Mouse (Mus musculus) heart, adult 2 months (tissue): Measurements from ENCODE around the gene Rimbp3.

Source experiments
- CTCF ChIP-seq: fragments of 200-600 bp; IDR thresholded peaks from 2 replicates; pipeline ENCODE4 v1.8.1; 2022; ENCODE audit warnings: antibody characterized with exemption, mild to moderate bottlenecking, moderate library complexity
- EP300 ChIP-seq: fragments of 200-500 bp; IDR thresholded peaks from 2 replicates; pipeline ENCODE4 v1.6.1; 2011; ENCODE audit warnings: low read depth, low read length, control low read depth; ENCODE audit not compliant: insufficient read depth
- POLR2A ChIP-seq: fragments of 200-500 bp; IDR thresholded peaks from 2 replicates; pipeline ENCODE4 v1.6.1; 2011; ENCODE audit warnings: mild to moderate bottlenecking, low read depth, low read length, control low read depth; ENCODE audit not compliant: insufficient read depth

- TF ChIP-seq CTCF (no peak), POLR2A (no peak), EP300 (no peak)
Observed at GRCm38 (mm10) chr16:17226496-17226895, 18.1 kb downstream of the Rimbp3 start.
